Mouse (Mus musculus): ENCODE data around the gene Slc12a8. TPM values are rescaled to one million over a fixed set of nuclear protein-coding genes. Genes with fewer than 3 reads are reported as not detected.

The Slc12a8 gene
- polyA plus RNA-seq, 1 experiment = 3.7 TPM

GRCm38 (mm10) chr16:33558121-33558520 lies 41.0 kb downstream of the Slc12a8 start:
- 87% methylated on average over 12 of the region's 12 CpGs for WGBS
- no peak for TF ChIP-seq POLR2A (IDR thresholded peaks at IDR 0.05; ENCODE audit: borderline replicate concordance, control insufficient read depth, low read depth, low read length)
- TF ChIP-seq CTCF (IDR thresholded peaks at IDR 0.05; ENCODE audit: control insufficient read depth, insufficient read depth, low read length) = no peak
- Histone ChIP-seq H3K4me3 (replicated peaks; ENCODE audit: control insufficient read depth, low read depth, low read length) (no peak overlapping the region), H3K4me1 (ENCODE audit: control insufficient read depth, insufficient read depth, low read length) (no peaks in the 10 kb centered on the region), H3K27ac (ENCODE audit: control insufficient read depth, insufficient read depth, low read depth, low read length, poor library complexity) (no peak overlapping the region)

- WGBS = 2% methylated on average over 6 of the region's 6 CpGs
- H3K4me3 ChIP-seq (replicated peaks; ENCODE audit: control insufficient read depth, low read depth, low read length) = no peak overlapping the region
- H3K4me1 ChIP-seq (ENCODE audit: control insufficient read depth, insufficient read depth, low read length) = no peaks in the 10 kb centered on the region
- no peak overlapping the region for H3K27ac ChIP-seq (ENCODE audit: control insufficient read depth, insufficient read depth, low read depth, low read length, poor library complexity)
- TF ChIP-seq CTCF (IDR thresholded peaks at IDR 0.05; ENCODE audit: control insufficient read depth, insufficient read depth, low read length) (peak; percentile 60), POLR2A (IDR thresholded peaks at IDR 0.05; ENCODE audit: borderline replicate concordance, control insufficient read depth, low read depth, low read length) (no peak)
Measured at GRCm38 (mm10) chr16:33560281-33560680, 43.2 kb downstream of the Slc12a8 start.

GRCm38 (mm10) chr16:33561308-33562009 lies 44.3 kb downstream of the Slc12a8 start:
- H3K4me1 ChIP-seq (ENCODE audit: control insufficient read depth, insufficient read depth, low read length) = no peaks in the 10 kb centered on the region
- 84% methylated on average over 12 of the region's 12 CpGs for WGBS
- H3K4me3 ChIP-seq (replicated peaks; ENCODE audit: control insufficient read depth, low read depth, low read length) = no peak overlapping the region
- no peak overlapping the region for H3K27ac ChIP-seq (ENCODE audit: control insufficient read depth, insufficient read depth, low read depth, low read length, poor library complexity)
- TF ChIP-seq CTCF (IDR thresholded peaks at IDR 0.05; ENCODE audit: control insufficient read depth, insufficient read depth, low read length) = no peak
- no peak for TF ChIP-seq POLR2A (IDR thresholded peaks at IDR 0.05; ENCODE audit: borderline replicate concordance, control insufficient read depth, low read depth, low read length)

GRCm38 (mm10) chr16:33562874-33563537 lies 45.9 kb downstream of the Slc12a8 start:
- TF ChIP-seq CTCF (IDR thresholded peaks at IDR 0.05; ENCODE audit: control insufficient read depth, insufficient read depth, low read length) (no peak), POLR2A (IDR thresholded peaks at IDR 0.05; ENCODE audit: borderline replicate concordance, control insufficient read depth, low read depth, low read length) (no peak)
- H3K4me3 ChIP-seq (replicated peaks; ENCODE audit: control insufficient read depth, low read depth, low read length) = no peak overlapping the region
- H3K4me1 ChIP-seq (ENCODE audit: control insufficient read depth, insufficient read depth, low read length) = no peaks in the 10 kb centered on the region
- 29% methylated on average over 12 of the region's 12 CpGs for WGBS
- H3K27ac ChIP-seq (ENCODE audit: control insufficient read depth, insufficient read depth, low read depth, low read length, poor library complexity) = no peak overlapping the region

- no peak overlapping the region for H3K4me3 ChIP-seq (replicated peaks; ENCODE audit: control insufficient read depth, low read depth, low read length)
- TF ChIP-seq CTCF (IDR thresholded peaks at IDR 0.05; ENCODE audit: control insufficient read depth, insufficient read depth, low read length) (no peak), POLR2A (IDR thresholded peaks at IDR 0.05; ENCODE audit: borderline replicate concordance, control insufficient read depth, low read depth, low read length) (no peak)
- no peaks in the 10 kb centered on the region for H3K4me1 ChIP-seq (ENCODE audit: control insufficient read depth, insufficient read depth, low read length)
- 78% methylated on average over 5 of the region's 5 CpGs for WGBS
- no peak overlapping the region for H3K27ac ChIP-seq (ENCODE audit: control insufficient read depth, insufficient read depth, low read depth, low read length, poor library complexity)
Measured at GRCm38 (mm10) chr16:33563538-33564013, 46.4 kb downstream of the Slc12a8 start.

- 80% methylated on average over 10 of the region's 10 CpGs for WGBS
- no peaks in the 10 kb centered on the region; the same call in 1 of the 2 replicates for H3K4me1 ChIP-seq (ENCODE audit: control insufficient read depth, insufficient read depth, low read length)
- TF ChIP-seq POLR2A (IDR thresholded peaks at IDR 0.05; ENCODE audit: borderline replicate concordance, control insufficient read depth, low read depth, low read length) (no peak), CTCF (IDR thresholded peaks at IDR 0.05; ENCODE audit: control insufficient read depth, insufficient read depth, low read length) (no peak)
- H3K4me3 ChIP-seq (replicated peaks; ENCODE audit: control insufficient read depth, low read depth, low read length) = no peak overlapping the region
- no peak overlapping the region for H3K27ac ChIP-seq (ENCODE audit: control insufficient read depth, insufficient read depth, low read depth, low read length, poor library complexity)
Measured at GRCm38 (mm10) chr16:33566467-33566866, 49.3 kb downstream of the Slc12a8 start.

GRCm38 (mm10) chr16:33567736-33568135 lies 50.6 kb downstream of the Slc12a8 start:
- Histone ChIP-seq H3K4me3 (replicated peaks; ENCODE audit: control insufficient read depth, low read depth, low read length) (no peak overlapping the region), H3K4me1 (ENCODE audit: control insufficient read depth, insufficient read depth, low read length) (no peaks in the 10 kb centered on the region; the same call in 1 of the 2 replicates), H3K27ac (ENCODE audit: control insufficient read depth, insufficient read depth, low read depth, low read length, poor library complexity) (no peak overlapping the region)
- WGBS = 84% methylated on average over 4 of the region's 4 CpGs
- TF ChIP-seq CTCF (IDR thresholded peaks at IDR 0.05; ENCODE audit: control insufficient read depth, insufficient read depth, low read length) (no peak), POLR2A (IDR thresholded peaks at IDR 0.05; ENCODE audit: borderline replicate concordance, control insufficient read depth, low read depth, low read length) (no peak)

GRCm38 (mm10) chr16:33568269-33569016 lies 51.3 kb downstream of the Slc12a8 start:
- Histone ChIP-seq H3K4me3 (replicated peaks; ENCODE audit: control insufficient read depth, low read depth, low read length) (no peak overlapping the region), H3K27ac (ENCODE audit: control insufficient read depth, insufficient read depth, low read depth, low read length, poor library complexity) (no peak overlapping the region), H3K4me1 (ENCODE audit: control insufficient read depth, insufficient read depth, low read length) (no peaks in the 10 kb centered on the region; the same call in 1 of the 2 replicates)
- no peak for TF ChIP-seq CTCF (IDR thresholded peaks at IDR 0.05; ENCODE audit: control insufficient read depth, insufficient read depth, low read length)
- TF ChIP-seq POLR2A (IDR thresholded peaks at IDR 0.05; ENCODE audit: borderline replicate concordance, control insufficient read depth, low read depth, low read length) = no peak
- WGBS = 40% methylated on average over 12 of the region's 12 CpGs

Measured in bone marrow, adult 2 months (tissue).